7 mouse cellular contexts compared by ENCODE assay signal in the genomic region with DNA sequence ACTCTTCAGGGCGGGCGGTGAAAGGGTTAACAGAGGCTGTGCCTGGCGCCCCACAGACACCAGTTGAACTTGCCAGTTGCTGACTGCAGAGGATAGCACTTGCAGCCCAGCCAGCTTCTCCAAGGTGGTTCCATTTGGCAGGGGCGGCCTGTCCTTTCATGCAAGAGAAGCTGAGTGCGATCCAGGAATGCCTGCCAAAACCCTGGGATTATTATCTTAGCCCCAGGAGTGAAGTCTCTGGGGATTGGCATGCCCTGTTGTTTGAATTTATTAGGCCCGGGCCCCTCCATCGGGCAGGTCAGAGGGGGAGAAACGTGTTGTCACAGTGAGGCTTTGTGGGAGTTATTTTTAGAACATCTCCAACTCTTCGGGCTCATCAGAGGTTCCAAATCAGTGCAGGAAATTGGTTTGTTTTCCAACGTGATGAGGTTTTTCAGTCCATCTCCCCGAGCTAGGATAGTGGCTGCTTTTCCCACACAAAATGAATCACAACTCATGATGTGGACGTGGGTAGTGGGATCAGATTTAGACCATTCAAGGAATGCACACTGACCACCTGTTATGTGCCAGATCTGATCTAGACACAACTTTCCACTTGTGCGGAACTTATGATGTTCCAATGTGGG.
DNase-seq lines count a peak whose midpoint lies in the region; ATAC-seq and TF ChIP-seq lines count a peak whose summit lies in the region.

No protein-coding gene starts in this region.

- no peak overlapping the region for H3K4me2 ChIP-seq in neural tube, embryonic 13.5 days

- 40% methylated on average over 13 of the region's 13 CpGs for WGBS in neural tube, embryonic 13.5 days
- whole genome bisulfite sequencing in heart, adult 2 months = 15% methylated on average over 13 of the region's 13 CpGs

- no peak for TF ChIP-seq POLR2A in heart, adult 2 months (IDR thresholded peaks at IDR 0.05; ENCODE audit: insufficient read depth, low read depth, low read length)

- H3K27me3 ChIP-seq in neural tube, embryonic 13.5 days = peaks cover 9% of the 10 kb centered on the region; the same call in 1 of the 2 replicates
- H3K27me3 ChIP-seq in heart, adult 2 months (ENCODE audit: control insufficient read depth, insufficient read depth, low read length) = no peaks in the 10 kb centered on the region

- H3K4me1 ChIP-seq in neural tube, embryonic 13.5 days (replicated peaks) = peaks cover 49% of the 10 kb centered on the region
- peaks cover 4% of the 10 kb centered on the region for H3K4me1 ChIP-seq in heart, adult 2 months (ENCODE audit: control insufficient read depth, insufficient read depth, low read length)

- no peaks in the 10 kb centered on the region for H3K79me2 ChIP-seq in heart, adult 2 months (replicated peaks; ENCODE audit: control insufficient read depth, insufficient read depth, low read length)

- 0 out of 2 replicates have a peak overlapping the region, but pooled peaks have one; percentile 3 for H3K27ac ChIP-seq in neural tube, embryonic 13.5 days (replicated peaks)
- H3K27ac ChIP-seq in heart, adult 2 months = no peak overlapping the region

- no peak overlapping the region for H3K9ac ChIP-seq in neural tube, embryonic 13.5 days
- H3K9ac ChIP-seq in heart, adult 2 months (ENCODE audit: low read depth, low read length) = no peak overlapping the region

- no peak for DNase-seq in neural tube, embryonic 10.5 days (ENCODE audit: extremely low spot score, low spot score)
- peak; percentile 83 to 88 for DNase-seq in cerebellum, postnatal 25 days
- DNase-seq in heart, adult 2 months = peak; percentile 39 to 69
- peak; percentile 63 to 70 for DNase-seq in layer of hippocampus, postnatal 10 days (ENCODE audit: low spot score in 2 of 2)
- DNase-seq in right cerebral cortex, postnatal 36 days (ENCODE audit: low spot score in 2 of 2) = peak; percentile 60 to 64
- no peak for DNase-seq in thymus, postnatal 4 days

- intact Hi-C loops in heart, adult 2 months (cut with DNase I) = no loop called here

- H3K9me3 ChIP-seq in neural tube, embryonic 13.5 days = no peaks in the 10 kb centered on the region

- H3K36me3 ChIP-seq in neural tube, embryonic 13.5 days = no peaks in the 10 kb centered on the region
- H3K36me3 ChIP-seq in heart, adult 2 months (ENCODE audit: control insufficient read depth, insufficient read depth, low read length) = no peaks in the 10 kb centered on the region

- TF ChIP-seq EP300 in heart, adult 2 months (IDR thresholded peaks at IDR 0.05; ENCODE audit: insufficient read depth, low read depth, low read length) = no peak

- no peak for TF ChIP-seq CTCF in heart, adult 2 months (IDR thresholded peaks at IDR 0.05)

- 0 out of 2 replicates have a peak, but pooled peaks have one; percentile 13 for ATAC-seq in neural tube, embryonic 13.5 days (ENCODE audit: low read depth)

- no peak overlapping the region for H3K4me3 ChIP-seq in neural tube, embryonic 13.5 days
- H3K4me3 ChIP-seq in heart, adult 2 months = no peak overlapping the region

Comparison
In these comparisons a context has a peak if more than half of its experiments do, and no peak if none do; other contexts are left out.
1. DNase-seq: peak in cerebellum, postnatal 25 days (2 of 2), heart, adult 2 months (2 of 2), layer of hippocampus, postnatal 10 days (2 of 2) and right cerebral cortex, postnatal 36 days (2 of 2); none in neural tube, embryonic 10.5 days (single experiment) and thymus, postnatal 4 days (single experiment).